Mouse (Mus musculus): ENCODE measurements at regions not wholly inside any gene's neighbourhood (a gene's known extent, or its start where the extent isn't known, plus 50 kb on each side); places are given as distances from the start of the nearest gene placed in this dataset.
A peak's percentile ranks its signal among the peaks of the same experiment; 100 is the strongest.

GRCm38 (mm10) chr10:95731001-95731400 lies 57.8 kb upstream of the Anapc15-ps start:
- Histone ChIP-seq H3K9ac (ENCODE audit: low read depth, low read length) (no peak overlapping the region), H3K27ac (replicated peaks; ENCODE audit: insufficient read depth, low read depth, low read length) (no peak overlapping the region), H3K27me3 (ENCODE audit: control insufficient read depth, insufficient read depth, low read length) (no peaks in the 10 kb centered on the region), H3K4me3 (ENCODE audit: insufficient read depth, low read depth, low read length) (no peak overlapping the region), H3K36me3 (ENCODE audit: control insufficient read depth, insufficient read depth, low read length) (no peaks in the 10 kb centered on the region), H3K79me2 (ENCODE audit: control insufficient read depth, insufficient read depth, low read length) (no peaks in the 10 kb centered on the region), H3K4me1 (ENCODE audit: control insufficient read depth, insufficient read depth, low read length) (no peaks in the 10 kb centered on the region)
- WGBS: 90% methylated on average over 10 of the region's 10 CpGs
- TF ChIP-seq POLR2A (IDR thresholded peaks at IDR 0.05; ENCODE audit: extremely low read depth, insufficient read depth, low read length): no peak
- TF ChIP-seq CTCF (IDR thresholded peaks at IDR 0.05; ENCODE audit: low read depth, low read length): no peak
- DNase-seq (ENCODE audit: extremely low read depth, low read depth, low spot score): no peak

GRCm38 (mm10) chr10:95729890-95730289 lies 56.6 kb upstream of the Anapc15-ps start:
- H3K4me3 ChIP-seq (ENCODE audit: insufficient read depth, low read depth, low read length): no peak overlapping the region
- no peak overlapping the region for H3K27ac ChIP-seq (replicated peaks; ENCODE audit: insufficient read depth, low read depth, low read length)
- no peaks in the 10 kb centered on the region for H3K79me2 ChIP-seq (ENCODE audit: control insufficient read depth, insufficient read depth, low read length)
- WGBS: 74% methylated on average over 9 of the region's 9 CpGs
- no peaks in the 10 kb centered on the region for H3K36me3 ChIP-seq (ENCODE audit: control insufficient read depth, insufficient read depth, low read length)
- no peak overlapping the region for H3K9ac ChIP-seq (ENCODE audit: low read depth, low read length)
- no peaks in the 10 kb centered on the region for H3K27me3 ChIP-seq (ENCODE audit: control insufficient read depth, insufficient read depth, low read length)
- DNase-seq (ENCODE audit: extremely low read depth, low read depth, low spot score): no peak
- no peaks in the 10 kb centered on the region for H3K4me1 ChIP-seq (ENCODE audit: control insufficient read depth, insufficient read depth, low read length)
- TF ChIP-seq POLR2A (IDR thresholded peaks at IDR 0.05; ENCODE audit: extremely low read depth, insufficient read depth, low read length) (no peak), CTCF (IDR thresholded peaks at IDR 0.05; ENCODE audit: low read depth, low read length) (no peak)

- H3K36me3 ChIP-seq (ENCODE audit: control insufficient read depth, insufficient read depth, low read length): no peaks in the 10 kb centered on the region
- TF ChIP-seq POLR2A (IDR thresholded peaks at IDR 0.05; ENCODE audit: extremely low read depth, insufficient read depth, low read length): no peak
- no peak for TF ChIP-seq CTCF (IDR thresholded peaks at IDR 0.05; ENCODE audit: low read depth, low read length)
- no peaks in the 10 kb centered on the region for H3K79me2 ChIP-seq (ENCODE audit: control insufficient read depth, insufficient read depth, low read length)
- no peak overlapping the region for H3K4me3 ChIP-seq (ENCODE audit: insufficient read depth, low read depth, low read length)
- WGBS: 10% methylated on average over 5 of the region's 5 CpGs
- peak; percentile 65 for DNase-seq (ENCODE audit: extremely low read depth, low read depth, low spot score)
- H3K27ac ChIP-seq (replicated peaks; ENCODE audit: insufficient read depth, low read depth, low read length): no peak overlapping the region
- H3K4me1 ChIP-seq (ENCODE audit: control insufficient read depth, insufficient read depth, low read length): no peaks in the 10 kb centered on the region
- H3K9ac ChIP-seq (ENCODE audit: low read depth, low read length): no peak overlapping the region
- H3K27me3 ChIP-seq (ENCODE audit: control insufficient read depth, insufficient read depth, low read length): no peaks in the 10 kb centered on the region
Measured at GRCm38 (mm10) chr10:95725910-95726309, 52.7 kb upstream of the Anapc15-ps start.

GRCm38 (mm10) chr10:95725349-95725748 lies 52.1 kb upstream of the Anapc15-ps start:
- DNase-seq (ENCODE audit: extremely low read depth, low read depth, low spot score): no peak
- Histone ChIP-seq H3K4me1 (ENCODE audit: control insufficient read depth, insufficient read depth, low read length) (no peaks in the 10 kb centered on the region), H3K27me3 (ENCODE audit: control insufficient read depth, insufficient read depth, low read length) (no peaks in the 10 kb centered on the region), H3K79me2 (ENCODE audit: control insufficient read depth, insufficient read depth, low read length) (no peaks in the 10 kb centered on the region), H3K36me3 (ENCODE audit: control insufficient read depth, insufficient read depth, low read length) (no peaks in the 10 kb centered on the region), H3K9ac (ENCODE audit: low read depth, low read length) (no peak overlapping the region), H3K27ac (replicated peaks; ENCODE audit: insufficient read depth, low read depth, low read length) (no peak overlapping the region), H3K4me3 (ENCODE audit: insufficient read depth, low read depth, low read length) (no peak overlapping the region)
- 73% methylated on average over 5 of the region's 5 CpGs for WGBS
- TF ChIP-seq CTCF (IDR thresholded peaks at IDR 0.05; ENCODE audit: low read depth, low read length) (no peak), POLR2A (IDR thresholded peaks at IDR 0.05; ENCODE audit: extremely low read depth, insufficient read depth, low read length) (no peak)
